8 mouse cellular contexts compared by ENCODE assay signal in genomic region chr4:64046831-64047493, GRCm38 (mm10). TPM values are rescaled to one million over a fixed set of nuclear protein-coding genes. Genes with fewer than 3 reads are reported as not detected.
DNase-seq lines count a peak whose midpoint lies in the region; ATAC-seq and TF ChIP-seq lines count a peak whose summit lies in the region.

Gene Tnc (minus strand): TSS chr4:64047015.

- peak within 1 kb of the TSS; percentile 57; the same call in 1 of the 2 replicates for H3K27ac ChIP-seq in hindbrain, postnatal 0 days

- POLR2A ChIA-PET in Patski (lab: Charles Lee), result interaction anchor here (0.6 kb wide), 1 partner anchor 1688 kb away, joined by 4 read pairs; no protein-coding TSS in a partner anchor

- in situ Hi-C loops in Patski (cut with MboI; ENCODE audit: low pct_unique_long_range_greater_than_20kb), result loop anchor here (5.0 to 10.0 kb wide), 2 partner anchors 278 to 445 kb away; no protein-coding TSS in a partner anchor

- under 1% methylated on average over 26 of the region's 26 CpGs for WGBS in hindbrain, postnatal 0 days

- no peak for TF ChIP-seq CTCF in Patski (IDR thresholded peaks at IDR 0.05)
- TF ChIP-seq CTCF in hindbrain, postnatal 0 days (IDR thresholded peaks at IDR 0.05; ENCODE audit: low read depth), result no peak

- H3K9ac ChIP-seq in hindbrain, postnatal 0 days (replicated peaks; ENCODE audit: low read length), result peak within 1 kb of the TSS; percentile 58

- ATAC-seq in Patski, result peak; percentile 87
- ATAC-seq in hindbrain, postnatal 0 days, result peak; percentile 82

- no peaks in the 10 kb centered on the region for H3K9me3 ChIP-seq in hindbrain, postnatal 0 days (ENCODE audit: low read length)

- no peaks in the 10 kb centered on the region for H3K4me1 ChIP-seq in hindbrain, postnatal 0 days (ENCODE audit: insufficient read depth, low read length)

- H3K27me3 ChIP-seq in Patski, result no peaks in the 10 kb centered on the region
- H3K27me3 ChIP-seq in hindbrain, postnatal 0 days (ENCODE audit: insufficient read depth, low read length), result no peaks in the 10 kb centered on the region

- CTCF ChIA-PET in Patski (lab: Charles Lee), result interaction anchor here (2.1 kb wide), 1 partner anchor 30 kb away, joined by 7 read pairs; no protein-coding TSS in a partner anchor

- DNase-seq in Patski (ENCODE audit: low read depth, low spot score), result peak; percentile 86
- peak; percentile 69 for DNase-seq in embryo, embryonic 10.5 days (ENCODE audit: low spot score)
- DNase-seq in gastrocnemius, postnatal 10 days, result peak; percentile 59
- DNase-seq in hindbrain, postnatal 0 days (ENCODE audit: low spot score), result peak; percentile 79
- DNase-seq in left cerebral cortex, adult 11 months (ENCODE audit: low spot score), result peak; percentile 60
- DNase-seq in lung, postnatal 14 days, result peak; percentile 56
- peak; percentile 81 for DNase-seq in right cerebral cortex, postnatal 4 days
- DNase-seq in spleen, postnatal 4 days (ENCODE audit: low spot score in 2 of 2), result no peak

- H3K36me3 ChIP-seq in hindbrain, postnatal 0 days (ENCODE audit: insufficient read depth, low read length), result no peaks in the 10 kb centered on the region

- H3K4me2 ChIP-seq in hindbrain, postnatal 0 days (ENCODE audit: low read depth, low read length), result peak within 1 kb of the TSS; percentile 74

- peak within 1 kb of the TSS; percentile 46 for H3K4me3 ChIP-seq in hindbrain, postnatal 0 days (ENCODE audit: low read length)

RNA-seq across cellular contexts. Expression of gene Tnc, which starts in this region (rescaled TPM):
- polyA plus RNA-seq in Patski (2021), result 40.2 TPM
- total RNA-seq in gastrocnemius, postnatal 10 days (2021), result 10 to 100 TPM; 25.7 to 52.9 TPM
- total RNA-seq in hindbrain, postnatal 0 days (2014; rRNA removed), result 166 and 184 TPM in 2 replicates
- polyA plus RNA-seq in hindbrain, postnatal 0 days (2015; fragmentation: Nextera tagmentation; extraction: Ambion mirVana), result 35.8 and 37.7 TPM in 2 replicates

Comparison
In these comparisons a context has a peak if more than half of its experiments do, and no peak if none do; other contexts are left out.
1. DNase-seq: peak in Patski (single experiment), embryo, embryonic 10.5 days (single experiment), gastrocnemius, postnatal 10 days (single experiment), hindbrain, postnatal 0 days (single experiment), left cerebral cortex, adult 11 months (single experiment), lung, postnatal 14 days (single experiment) and right cerebral cortex, postnatal 4 days (single experiment); none in spleen, postnatal 4 days (0 of 2).